Mouse (Mus musculus): ENCODE data around the gene 0610009B22Rik. TPM values are rescaled to one million over a fixed set of nuclear protein-coding genes. Genes with fewer than 3 reads are reported as not detected.
A peak's percentile ranks its signal among the peaks of the same experiment; 100 is the strongest.

Gene 0610009B22Rik
- polyA plus RNA-seq, 1 experiment from 2014 or later: 101 TPM

DNA sequence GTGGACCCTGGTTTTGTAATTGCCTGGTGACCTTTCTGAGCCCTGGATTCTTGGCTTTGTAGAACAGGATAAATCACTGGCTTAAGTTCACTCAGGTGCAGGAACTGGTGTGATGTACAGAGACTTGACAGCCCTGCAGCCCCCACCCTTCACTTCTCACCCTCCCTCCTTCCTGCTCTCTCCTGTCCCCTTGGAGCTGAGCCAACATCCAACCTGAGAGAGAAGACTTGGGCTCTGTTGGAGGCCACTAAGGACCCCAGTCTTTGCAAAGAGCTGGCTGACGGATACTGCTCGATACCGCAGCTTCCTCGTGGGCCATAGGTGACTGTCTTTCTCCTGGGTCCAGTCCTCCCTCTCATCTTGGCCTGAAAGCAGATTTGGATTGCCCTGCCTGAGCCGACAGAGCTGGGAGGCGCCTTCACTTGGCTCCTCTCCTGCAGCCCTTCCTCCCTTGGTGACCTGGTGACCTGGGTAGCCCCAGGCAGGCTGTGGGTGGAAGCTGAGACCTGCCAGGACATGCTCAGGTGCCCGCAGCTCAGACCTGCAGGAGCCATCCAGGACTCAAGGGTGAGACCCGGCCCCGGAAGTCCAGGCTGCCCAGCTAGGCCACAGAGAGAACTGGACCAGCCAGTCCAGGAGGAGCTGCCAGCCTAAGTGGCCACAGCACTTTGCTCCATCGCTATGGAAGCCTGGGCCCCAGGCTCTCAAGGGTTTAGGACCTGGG is 31.7 kb downstream of the 0610009B22Rik start:
- no peak overlapping the region for H3K4me3 ChIP-seq
- peaks cover 4% of the 10 kb centered on the region; the same call in 1 of the 2 replicates for H3K27me3 ChIP-seq
- no peaks in the 10 kb centered on the region for H3K36me3 ChIP-seq
- H3K4me1 ChIP-seq (replicated peaks): 0 out of 2 replicates have a peak, but pooled peaks cover 3% of the 10 kb centered on the region
- H3K9me3 ChIP-seq: no peaks in the 10 kb centered on the region
- 81% methylated on average over 10 of the region's 10 CpGs for WGBS
- H3K27ac ChIP-seq (replicated peaks): no peak overlapping the region
- no peak overlapping the region for H3K4me2 ChIP-seq
- ATAC-seq (ENCODE audit: low FRiP score, low read depth): no peak
- H3K9ac ChIP-seq: no peak overlapping the region

DNA sequence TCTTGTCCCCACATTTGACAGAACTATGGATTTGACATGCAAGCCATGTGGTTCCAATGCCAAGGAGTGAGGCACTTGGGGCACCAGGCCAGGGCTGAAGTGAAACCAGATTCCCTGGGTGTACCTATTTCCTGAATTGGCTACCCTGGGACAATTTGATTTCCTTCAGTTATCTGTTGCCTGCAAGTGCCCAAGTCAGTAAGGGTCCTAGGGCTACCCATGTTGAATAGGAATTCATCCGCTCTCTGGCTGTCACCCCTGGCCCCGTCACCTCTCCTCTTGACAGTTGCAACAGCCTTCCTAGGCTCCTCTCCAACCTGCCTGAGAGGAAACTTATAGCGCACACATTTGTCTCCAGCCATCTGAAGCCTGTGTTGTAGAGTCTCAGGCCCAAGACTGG is 33.8 kb downstream of the 0610009B22Rik start:
- Histone ChIP-seq H3K9ac (no peak overlapping the region), H3K4me1 (replicated peaks) (peaks cover 10% of the 10 kb centered on the region), H3K4me3 (no peak overlapping the region), H3K27ac (replicated peaks) (no peak overlapping the region), H3K4me2 (no peak overlapping the region), H3K27me3 (peaks cover 7% of the 10 kb centered on the region; the same call in 1 of the 2 replicates), H3K9me3 (no peaks in the 10 kb centered on the region), H3K36me3 (no peaks in the 10 kb centered on the region)
- 94% methylated on average over 3 of the region's 3 CpGs for WGBS
- ATAC-seq (ENCODE audit: low FRiP score, low read depth): no peak

DNA sequence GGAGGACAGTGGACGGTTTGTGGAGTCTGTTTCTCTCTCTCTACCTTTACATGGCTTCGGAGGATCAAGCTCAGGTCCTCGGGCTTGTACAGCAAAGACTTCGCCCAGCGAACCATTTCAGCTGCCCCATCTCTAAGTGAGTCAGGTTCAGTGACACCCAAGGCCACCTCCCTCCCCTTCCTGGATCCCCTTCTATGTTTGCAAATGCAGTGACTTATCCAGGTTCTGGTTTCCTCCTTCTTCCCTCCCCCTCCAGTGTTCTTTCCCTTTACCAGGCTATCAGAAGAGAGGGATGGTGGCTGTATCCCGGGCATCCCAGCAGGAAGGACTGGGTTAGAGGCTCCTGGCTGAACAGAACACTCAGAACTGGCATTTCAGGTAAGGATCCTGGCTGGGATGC is 34.9 kb downstream of the 0610009B22Rik start:
- Histone ChIP-seq H3K27ac (replicated peaks) (no peak overlapping the region), H3K9me3 (no peaks in the 10 kb centered on the region), H3K27me3 (peaks cover 7% of the 10 kb centered on the region; the same call in 1 of the 2 replicates), H3K36me3 (no peaks in the 10 kb centered on the region), H3K4me3 (no peak overlapping the region), H3K9ac (no peak overlapping the region), H3K4me2 (no peak overlapping the region), H3K4me1 (replicated peaks) (peaks cover 21% of the 10 kb centered on the region)
- WGBS: 89% methylated on average over 6 of the region's 6 CpGs
- ATAC-seq (ENCODE audit: low FRiP score, low read depth): no peak

DNA sequence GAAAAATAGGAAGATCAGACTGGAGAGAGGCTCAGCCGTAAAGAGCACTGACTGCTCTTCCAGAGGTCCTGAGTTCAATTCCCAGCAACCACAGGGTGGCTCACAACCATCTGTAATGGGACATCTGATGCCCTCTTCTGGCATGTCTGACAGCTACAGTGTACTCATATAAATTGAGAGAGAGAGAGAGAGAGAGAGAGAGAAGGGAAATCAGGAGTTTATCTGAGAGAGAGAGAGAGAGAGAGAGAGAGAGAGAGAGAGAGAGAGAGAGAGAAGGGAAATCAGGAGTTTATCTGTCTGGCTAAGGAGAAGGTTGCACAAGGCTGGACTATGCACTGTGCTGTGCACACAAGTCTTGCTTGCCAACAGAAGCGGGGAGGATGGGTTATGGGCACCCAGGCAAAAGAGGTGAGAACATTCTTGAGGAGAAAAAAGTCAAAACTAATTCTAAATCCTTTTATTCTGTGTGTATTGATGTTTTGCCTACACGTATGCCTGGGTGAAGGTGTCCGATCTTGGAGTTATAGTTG is 35.7 kb downstream of the 0610009B22Rik start:
- Histone ChIP-seq H3K27ac (replicated peaks) (no peak overlapping the region), H3K9ac (no peak overlapping the region), H3K36me3 (no peaks in the 10 kb centered on the region), H3K27me3 (peaks cover 7% of the 10 kb centered on the region; the same call in 1 of the 2 replicates), H3K4me1 (replicated peaks) (peaks cover 24% of the 10 kb centered on the region), H3K4me3 (no peak overlapping the region), H3K9me3 (no peaks in the 10 kb centered on the region), H3K4me2 (no peak overlapping the region)
- WGBS: 93% methylated on average over 4 of the region's 4 CpGs
- no peak for ATAC-seq (ENCODE audit: low FRiP score, low read depth)

DNA sequence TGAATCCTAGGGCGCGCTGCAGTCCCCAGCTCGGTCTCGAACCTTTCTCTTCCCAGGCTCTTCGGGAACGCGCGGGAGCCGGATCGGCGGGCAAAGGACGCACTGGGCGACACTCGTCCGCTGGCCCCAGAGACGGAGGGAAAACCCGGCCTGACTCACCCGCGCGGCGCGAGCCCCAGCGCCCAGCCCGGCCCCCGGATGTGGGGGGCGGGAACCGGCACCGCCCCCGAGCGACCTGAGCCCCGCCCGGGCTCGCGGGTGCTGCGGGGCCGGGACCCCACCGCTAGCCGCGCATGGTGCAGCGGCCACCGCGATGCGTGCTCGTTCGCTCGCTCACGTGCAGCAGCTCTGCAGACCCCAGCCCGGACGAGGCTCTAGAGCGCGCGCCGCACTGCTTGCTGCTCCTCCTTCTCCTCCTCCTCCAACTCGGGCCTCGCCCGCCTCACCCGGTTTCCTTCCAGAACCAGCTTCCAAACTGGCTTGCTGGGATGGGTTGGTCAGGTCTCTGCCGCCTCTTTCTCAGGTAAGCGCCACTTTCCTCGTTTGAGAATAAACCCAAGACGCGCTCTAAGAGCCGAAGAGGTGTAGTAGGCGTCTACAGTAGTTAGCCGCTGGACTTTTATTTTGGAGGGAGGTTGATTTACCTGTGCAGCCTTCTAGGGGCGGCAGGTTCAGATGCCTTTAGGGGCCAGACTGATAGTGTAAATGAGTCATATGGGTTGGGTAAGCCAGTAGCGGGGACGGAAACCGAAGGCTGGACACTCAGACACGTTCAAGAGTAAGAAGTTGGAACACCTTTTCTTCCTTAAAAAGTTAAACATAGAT is 37.8 kb downstream of the 0610009B22Rik start, which contains the start of the genes N4bp3 and D930048N14Rik:
N4bp3 (minus strand) TSS at position 152 of the 825 bp plus-strand sequence.
D930048N14Rik (plus strand) TSS at position 264 of the 825 bp plus-strand sequence.
- Histone ChIP-seq H3K9ac (peak within 1 kb of the TSS; percentile 72), H3K4me1 (replicated peaks) (peaks cover 24% of the 10 kb centered on the region)

DNA sequence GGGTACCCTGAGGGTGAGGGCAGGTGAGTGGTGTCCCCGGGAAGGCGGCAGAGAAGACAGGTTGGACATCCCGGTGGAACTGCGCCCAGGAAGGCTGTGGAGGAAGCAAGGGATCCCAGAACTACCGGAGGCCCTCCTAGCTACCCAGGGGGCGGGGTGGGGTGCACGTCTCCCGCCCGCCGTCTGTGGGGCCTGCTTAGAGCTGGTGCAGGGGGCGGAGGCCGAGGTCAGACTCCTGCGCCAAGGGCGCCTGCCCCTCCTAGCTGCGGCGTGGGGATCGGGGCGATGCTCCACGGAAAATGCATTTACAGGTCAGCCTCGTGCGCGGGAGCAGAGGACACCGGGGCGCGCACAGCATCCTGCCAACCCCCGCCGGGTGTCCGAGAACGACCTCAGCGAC is 38.4 kb downstream of the 0610009B22Rik start:
- H3K27ac ChIP-seq (replicated peaks): peak overlapping the region; percentile 6; the same call in 1 of the 2 replicates
- peak; percentile 21; the same call in 1 of the 2 replicates for ATAC-seq (ENCODE audit: low FRiP score, low read depth)
- under 1% methylated on average over 30 of the region's 30 CpGs for WGBS

More for the DNA sequence above, 37.8 kb downstream of the 0610009B22Rik start, which contains the start of the genes N4bp3 and D930048N14Rik:
- peak within 1 kb of the TSS; percentile 6 for H3K27ac ChIP-seq (replicated peaks)
- peak within 1 kb of the TSS; percentile 97 for H3K4me2 ChIP-seq
- peaks cover 7% of the 10 kb centered on the region; the same call in 1 of the 2 replicates for H3K27me3 ChIP-seq
- H3K4me3 ChIP-seq: peak within 1 kb of the TSS; percentile 66
- ATAC-seq (ENCODE audit: low FRiP score, low read depth): peak; percentile 76
- under 1% methylated on average over 63 of the region's 70 CpGs for WGBS
- H3K36me3 ChIP-seq: no peaks in the 10 kb centered on the region
- no peaks in the 10 kb centered on the region for H3K9me3 ChIP-seq

DNA sequence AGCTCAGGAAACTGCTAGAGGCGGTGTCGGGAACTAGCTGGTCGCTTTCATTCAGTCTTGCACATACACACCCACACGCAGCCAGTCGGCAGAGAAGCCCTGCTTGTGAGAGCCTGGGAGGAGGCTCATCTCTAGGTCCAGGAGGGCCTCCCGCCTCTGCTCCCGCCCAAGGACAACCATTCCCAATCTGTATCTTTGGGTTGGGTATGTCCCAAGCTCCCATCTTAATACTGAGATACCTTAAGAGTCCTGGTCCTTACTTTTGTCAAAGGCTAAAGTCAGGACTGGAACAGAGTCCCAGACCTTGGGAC is 38.8 kb downstream of the 0610009B22Rik start:
- no peak for ATAC-seq (ENCODE audit: low FRiP score, low read depth)
- WGBS: 5% methylated on average over 7 of the region's 7 CpGs

More for the DNA sequence above, 38.4 kb downstream of the 0610009B22Rik start:
- Histone ChIP-seq H3K4me2 (peak overlapping the region; percentile 97), H3K36me3 (no peaks in the 10 kb centered on the region), H3K4me1 (replicated peaks) (peaks cover 31% of the 10 kb centered on the region), H3K9ac (peak overlapping the region; percentile 72), H3K9me3 (no peaks in the 10 kb centered on the region), H3K4me3 (peak overlapping the region; percentile 66), H3K27me3 (peaks cover 7% of the 10 kb centered on the region; the same call in 1 of the 2 replicates)

DNA sequence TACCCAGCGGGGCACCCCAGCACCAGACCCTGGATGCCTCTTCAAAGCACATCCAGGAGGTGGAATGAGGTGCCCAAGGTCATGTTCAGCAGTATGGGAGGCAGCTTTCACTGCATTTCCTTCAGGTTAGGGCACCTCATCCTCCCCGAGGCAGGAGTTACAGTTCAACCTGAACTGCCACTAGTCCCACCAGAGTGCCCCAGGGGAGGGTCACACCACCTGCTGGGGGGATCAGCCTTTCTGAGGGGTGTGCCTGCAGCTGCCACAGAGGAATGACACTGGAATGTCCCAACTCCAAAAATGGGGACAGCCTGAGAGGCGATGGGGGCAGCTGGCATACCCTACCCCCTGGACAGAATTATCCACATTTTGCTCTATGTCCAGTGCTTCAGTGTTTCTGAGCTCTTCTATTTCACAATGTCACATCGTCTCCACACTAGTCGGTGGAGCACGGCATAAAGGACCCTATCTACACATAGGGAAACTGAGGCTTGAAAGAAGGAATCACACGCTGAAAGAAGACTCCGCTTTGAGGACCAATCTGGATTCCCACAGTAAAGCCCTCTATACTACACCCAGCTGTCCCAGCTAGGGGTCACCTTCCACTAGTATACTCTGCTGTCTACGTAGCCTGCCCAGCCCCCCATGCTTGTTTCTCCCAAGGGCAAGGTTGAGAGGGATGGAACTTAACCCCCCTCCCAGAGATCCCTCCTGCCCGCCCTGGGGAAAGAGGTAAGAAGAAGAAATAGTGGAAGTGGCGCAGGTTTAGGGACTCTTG is 39.4 kb downstream of the 0610009B22Rik start:
- no peaks in the 10 kb centered on the region for H3K9me3 ChIP-seq
- peak overlapping the region; percentile 97 for H3K4me2 ChIP-seq
- peak overlapping the region; percentile 66 for H3K4me3 ChIP-seq
- 0 out of 2 replicates have a peak, but pooled peaks cover 2% of the 10 kb centered on the region for H3K36me3 ChIP-seq
- peaks cover 36% of the 10 kb centered on the region for H3K4me1 ChIP-seq (replicated peaks)
- ATAC-seq (ENCODE audit: low FRiP score, low read depth): no peak
- 23% methylated on average over 11 of the region's 11 CpGs for WGBS
- no peak overlapping the region for H3K27ac ChIP-seq (replicated peaks)
- H3K9ac ChIP-seq: peak overlapping the region; percentile 72
- peaks cover 7% of the 10 kb centered on the region; the same call in 1 of the 2 replicates for H3K27me3 ChIP-seq

More for the DNA sequence above, 38.8 kb downstream of the 0610009B22Rik start:
- H3K4me1 ChIP-seq (replicated peaks): peaks cover 35% of the 10 kb centered on the region
- H3K4me2 ChIP-seq: peak overlapping the region; percentile 97
- H3K27me3 ChIP-seq: peaks cover 7% of the 10 kb centered on the region; the same call in 1 of the 2 replicates
- no peak overlapping the region for H3K27ac ChIP-seq (replicated peaks)
- peak overlapping the region; percentile 72 for H3K9ac ChIP-seq
- H3K4me3 ChIP-seq: peak overlapping the region; percentile 66
- no peaks in the 10 kb centered on the region for H3K9me3 ChIP-seq
- H3K36me3 ChIP-seq: no peaks in the 10 kb centered on the region

DNA sequence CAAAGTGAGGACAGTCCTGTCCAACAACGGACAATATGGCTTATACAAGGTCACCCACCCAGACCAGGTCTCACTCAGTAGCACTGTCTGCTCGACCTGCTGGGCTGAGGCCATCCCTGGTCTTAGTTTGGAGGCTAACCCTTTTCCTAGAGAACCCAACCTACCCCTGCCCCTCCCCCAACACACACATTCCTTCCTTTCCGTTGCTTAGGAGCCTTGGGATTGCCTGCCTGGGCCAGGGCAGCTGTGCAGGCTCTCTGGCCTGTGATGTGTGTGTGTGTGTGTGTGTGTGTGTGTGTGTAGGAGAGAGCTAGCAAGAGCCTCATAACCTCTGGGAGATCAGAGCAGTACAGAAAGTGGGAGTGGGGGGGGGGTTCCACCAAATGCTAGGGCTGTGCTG is 40.1 kb downstream of the 0610009B22Rik start:
- ATAC-seq (ENCODE audit: low FRiP score, low read depth): no peak
- peaks cover 7% of the 10 kb centered on the region; the same call in 1 of the 2 replicates for H3K27me3 ChIP-seq
- H3K4me3 ChIP-seq: no peak overlapping the region
- peak overlapping the region; percentile 97 for H3K4me2 ChIP-seq
- H3K27ac ChIP-seq (replicated peaks): no peak overlapping the region
- no peak overlapping the region for H3K9ac ChIP-seq
- no peaks in the 10 kb centered on the region for H3K9me3 ChIP-seq
- H3K4me1 ChIP-seq (replicated peaks): peaks cover 42% of the 10 kb centered on the region
- 4% methylated on average over 3 of the region's 3 CpGs for WGBS
- H3K36me3 ChIP-seq: 0 out of 2 replicates have a peak, but pooled peaks cover 3% of the 10 kb centered on the region

DNA sequence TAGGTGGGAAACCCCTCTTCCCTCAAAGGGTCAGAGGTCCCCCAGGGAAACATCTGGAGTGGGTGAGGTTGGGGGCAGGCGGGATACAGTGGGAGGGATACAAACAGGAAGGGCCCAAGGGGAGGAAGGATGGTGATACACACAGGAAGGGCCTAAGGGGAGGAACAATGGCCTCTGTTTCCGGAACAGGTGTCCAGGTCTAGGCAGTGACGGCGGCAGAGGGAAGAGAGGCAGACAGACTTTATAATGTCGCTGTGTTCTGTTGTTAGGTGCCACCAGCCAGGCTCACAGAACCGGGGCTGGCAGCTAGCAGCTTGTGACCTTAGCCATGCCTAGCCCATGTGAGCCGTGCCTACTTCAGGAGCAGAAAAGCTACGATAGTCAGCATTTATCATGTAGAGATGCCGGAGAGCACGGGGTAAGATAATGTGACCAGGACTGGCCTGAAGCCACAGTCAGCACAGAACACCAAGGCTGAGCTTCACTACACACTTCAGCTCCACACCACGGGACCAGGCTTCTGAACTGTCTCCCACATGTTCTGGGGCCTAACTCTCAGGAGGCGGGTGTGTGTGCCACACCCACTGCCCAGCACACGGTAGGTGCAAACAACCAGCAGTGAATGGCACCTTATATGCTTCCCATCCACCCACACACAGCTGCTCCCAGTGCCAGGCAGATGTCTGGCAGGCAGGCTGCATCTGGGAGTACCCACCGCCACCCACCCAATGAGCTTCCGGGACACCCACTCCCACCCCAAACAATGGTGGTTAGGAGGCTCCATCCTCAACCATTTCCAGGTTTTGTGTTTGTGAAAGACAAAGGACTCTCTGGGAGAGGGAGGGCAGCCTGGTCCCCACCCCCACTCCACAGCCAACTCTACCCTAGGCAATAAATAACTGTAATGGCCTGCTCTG is 41.7 kb downstream of the 0610009B22Rik start:
- H3K27ac ChIP-seq (replicated peaks): peak overlapping the region; percentile 7
- no peak for ATAC-seq (ENCODE audit: low FRiP score, low read depth)
- no peaks in the 10 kb centered on the region for H3K9me3 ChIP-seq
- WGBS: 69% methylated on average over 15 of the region's 15 CpGs
- H3K4me1 ChIP-seq (replicated peaks): peaks cover 42% of the 10 kb centered on the region
- H3K4me3 ChIP-seq: no peak overlapping the region
- 0 out of 2 replicates have a peak, but pooled peaks cover 9% of the 10 kb centered on the region for H3K36me3 ChIP-seq
- peaks cover 3% of the 10 kb centered on the region; the same call in 1 of the 2 replicates for H3K27me3 ChIP-seq
- no peak overlapping the region for H3K9ac ChIP-seq
- H3K4me2 ChIP-seq: 0 out of 2 replicates have a peak overlapping the region, but pooled peaks have one; percentile 6
